Mouse (Mus musculus) MEL (cell line): ENCODE results near the gene Csad.

ENCODE experiments used
- CTCF ChIP-seq, 3 experiments: IDR thresholded peaks in 2 of 3; conservative IDR thresholded peaks in 1 of 3; 2 replicates each; pipeline ENCODE4 v1.5.1; 2011 to 2012; ENCODE audit warnings: low read length in 3 of 3, low read depth in 2 of 3, mild to moderate bottlenecking in 2 of 3, improper control_type of control experiment in 1 of 3, inconsistent platforms in 1 of 3, mixed read lengths in 1 of 3, moderate library complexity in 1 of 3; ENCODE audit not compliant: control insufficient read depth in 1 of 3, insufficient read depth in 1 of 3, poor library complexity in 1 of 3, severe bottlenecking in 1 of 3
- GATA1 ChIP-seq: IDR thresholded peaks from 2 replicates; pipeline ENCODE4 v1.6.1; 2011; ENCODE audit warnings: low read depth, low read length, improper control_type of control experiment
- JUND ChIP-seq: IDR thresholded peaks from 2 replicates; pipeline ENCODE4 v1.6.1; 2011; ENCODE audit warnings: low read depth, mild to moderate bottlenecking, improper control_type of control experiment, low read length
- MAFK ChIP-seq: IDR thresholded peaks from 2 replicates; pipeline ENCODE4 v1.6.1; 2011; ENCODE audit warnings: low read depth, mild to moderate bottlenecking, low read length, improper control_type of control experiment, borderline replicate concordance
- MAZ ChIP-seq: IDR thresholded peaks from 2 replicates; pipeline ENCODE4 v1.6.1; 2012; ENCODE audit warnings: low read depth, mild to moderate bottlenecking, inconsistent platforms, low read length, improper control_type of control experiment
- RCOR1 ChIP-seq: IDR thresholded peaks from 2 replicates; pipeline ENCODE4 v1.6.1; 2012; ENCODE audit warnings: low read depth, mild to moderate bottlenecking, inconsistent platforms, low read length, improper control_type of control experiment
- ZKSCAN1 ChIP-seq: IDR thresholded peaks from 2 replicates; pipeline ENCODE4 v1.6.1; 2012; ENCODE audit warnings: low read depth, mild to moderate bottlenecking, inconsistent platforms, low read length, improper control_type of control experiment, moderate library complexity

- TF ChIP-seq MAFK (no peak), RCOR1 (peak; percentile 64), JUND (0 out of 2 replicates have a peak, but pooled peaks have one; percentile 27), MAZ (peak; percentile 99), ZKSCAN1 (no peak), GATA1 (peak; percentile 83), CTCF (IDR thresholded peaks at IDR 0.05 in 2 of 3, conservative IDR thresholded peaks at IDR 0.05 in 1 of 3; ENCODE audit: control insufficient read depth in 1 of 3, insufficient read depth in 1 of 3, low read depth in 2 of 3, low read length in 3 of 3, poor library complexity in 1 of 3, severe bottlenecking in 1 of 3) (0 out of 6 replicates have a peak, but pooled peaks of 1 of the 3 experiments have one; percentile 2)
These were observed 27.2 kb upstream of the Csad start, which contains the start of gene Itgb7 for GRCm38 (mm10) chr15:102231748-102232147.
